Mouse (Mus musculus) liver, embryonic 18 days (tissue): Measurements from ENCODE around the gene Dhrs7. TPM values are rescaled to one million over a fixed set of nuclear protein-coding genes. Genes with fewer than 3 reads are reported as not detected.

Source experiments
- polyA plus RNA-seq: library from polyadenylated mRNA; depleted of rRNA; stranded (reverse); fragments of >200 nt; gene quantifications from 2 replicates; pipeline ENCODE4 v1.2.3, GENCODE M21; 2012; rRNA removed

The Dhrs7 gene
- 61.7 and 64.7 TPM in 2 replicates for polyA plus RNA-seq

GRCm38 (mm10) chr12:72664735-72665337 lies at the start of gene Dhrs7:
Gene Dhrs7, minus strand, starts transcription at chr12:72664909.

GRCm38 (mm10) chr12:72649611-72650330 lies 14.9 kb downstream of the Dhrs7 start, which contains the start of gene Gm4756:
Gene Gm4756, minus strand, starts transcription at chr12:72649661.

Other genes with a start within 250 kb of the Dhrs7 start
- 0.06 and 0.07 TPM in 2 replicates for gene Lrrc9, start 223.0 kb downstream of the Dhrs7 start, polyA plus RNA-seq
- 2.0 TPM in 2 replicates for gene Pcnx4, start 128.5 kb downstream of the Dhrs7 start, polyA plus RNA-seq
- 0.13 and 0.14 TPM in 2 replicates for gene Gm4756, start 15.2 kb downstream of the Dhrs7 start, polyA plus RNA-seq
- 47.3 and 47.7 TPM in 2 replicates for gene Ppm1a, start 92.5 kb upstream of the Dhrs7 start, polyA plus RNA-seq